Mouse (Mus musculus): ENCODE measurements around the gene Mill1. TPM values are rescaled to one million over a fixed set of nuclear protein-coding genes. Genes with fewer than 3 reads are reported as not detected.

The Mill1 gene
- polyA plus RNA-seq, 1 experiment from 2014 or later: not detected

GRCm38 (mm10) chr7:18260219-18260618 is 15.1 kb downstream of the Mill1 start:
- Histone ChIP-seq H3K4me1 (replicated peaks; ENCODE audit: control insufficient read depth, insufficient read depth) (no peaks in the 10 kb centered on the region), H3K9me3 (ENCODE audit: control insufficient read depth, low read length) (no peaks in the 10 kb centered on the region), H3K4me3 (ENCODE audit: low read depth, low read length) (no peak overlapping the region), H3K27ac (replicated peaks) (no peak overlapping the region), H3K9ac (ENCODE audit: low read length) (no peak overlapping the region), H3K27me3 (ENCODE audit: control insufficient read depth, insufficient read depth, low read length) (no peaks in the 10 kb centered on the region), H3K36me3 (ENCODE audit: control insufficient read depth, insufficient read depth, low read length) (no peaks in the 10 kb centered on the region), H3K4me2 (replicated peaks; ENCODE audit: low read depth) (no peak overlapping the region)
- ATAC-seq (ENCODE audit: low FRiP score, low TSS enrichment): no peak
- 23% methylated on average over 1 of the region's 1 CpGs for WGBS
- no peak for DNase-seq (ENCODE audit: low spot score)
- peak; percentile 39 for TF ChIP-seq CTCF (IDR thresholded peaks at IDR 0.05; ENCODE audit: low read depth)
- no peak for TF ChIP-seq EP300 (optimal IDR thresholded peaks at IDR 0.05)

- TF ChIP-seq CTCF (IDR thresholded peaks at IDR 0.05; ENCODE audit: low read depth) (peak; percentile 48), EP300 (optimal IDR thresholded peaks at IDR 0.05) (no peak)
- ATAC-seq (ENCODE audit: low FRiP score, low TSS enrichment): no peak
Observed at GRCm38 (mm10) chr7:18265089-18265488, 19.9 kb downstream of the Mill1 start.

More at GRCm38 (mm10) chr7:18265089-18265488, 19.9 kb downstream of the Mill1 start:
- H3K9me3 ChIP-seq (ENCODE audit: control insufficient read depth, low read length): no peaks in the 10 kb centered on the region
- no peaks in the 10 kb centered on the region for H3K4me1 ChIP-seq (replicated peaks; ENCODE audit: control insufficient read depth, insufficient read depth)
- no peak overlapping the region for H3K9ac ChIP-seq (ENCODE audit: low read length)
- no peak overlapping the region for H3K4me2 ChIP-seq (replicated peaks; ENCODE audit: low read depth)
- no peak for DNase-seq (ENCODE audit: low spot score)
- H3K4me3 ChIP-seq (ENCODE audit: low read depth, low read length): no peak overlapping the region
- H3K27me3 ChIP-seq (ENCODE audit: control insufficient read depth, insufficient read depth, low read length): no peaks in the 10 kb centered on the region
- H3K36me3 ChIP-seq (ENCODE audit: control insufficient read depth, insufficient read depth, low read length): no peaks in the 10 kb centered on the region
- H3K27ac ChIP-seq (replicated peaks): no peak overlapping the region
- WGBS: 62% methylated on average over 5 of the region's 5 CpGs

Other genes with a start within 250 kb of the Mill1 start
- gene Ceacam13, start 235.5 kb upstream of the Mill1 start, polyA plus RNA-seq (2015; fragmentation: Nextera tagmentation; extraction: Ambion mirVana): not detected in 2 replicates
- gene Ceacam12, start 179.4 kb upstream of the Mill1 start, polyA plus RNA-seq (2015; fragmentation: Nextera tagmentation; extraction: Ambion mirVana): 0.06 and 0.12 TPM in 2 replicates
- gene Igfl3, start 68.9 kb upstream of the Mill1 start, polyA plus RNA-seq (2015; fragmentation: Nextera tagmentation; extraction: Ambion mirVana): not detected in 2 replicates
- not detected in 2 replicates for gene Psg18, start 109.7 kb downstream of the Mill1 start, polyA plus RNA-seq (2015; fragmentation: Nextera tagmentation; extraction: Ambion mirVana)
- gene Psg28, start 186.7 kb downstream of the Mill1 start, polyA plus RNA-seq (2015; fragmentation: Nextera tagmentation; extraction: Ambion mirVana): not detected in 2 replicates
- not detected in 2 replicates for gene Psg26, start 238.8 kb downstream of the Mill1 start, polyA plus RNA-seq (2015; fragmentation: Nextera tagmentation; extraction: Ambion mirVana)

Data from stomach, postnatal 0 days (tissue).